Mouse (Mus musculus) intestine, embryonic 15.5 days (tissue): ENCODE results near the gene 2310034G01Rik. TPM values are rescaled to one million over a fixed set of nuclear protein-coding genes. Genes with fewer than 3 reads are reported as not detected.

Experiments
- ATAC-seq: fragments of 200-750 bp; cut with Nextera tagmentation; 2 replicates; pipeline ENCODE4 v1.8.0; 2017; ENCODE audit warnings: moderate TSS enrichment, moderate library complexity
- H3K27ac ChIP-seq: fragments of 300-500 bp; sonication (generic); 2 replicates; pipeline ENCODE4 v1.5.1; 2015; ENCODE audit warnings: mild to moderate bottlenecking, inconsistent platforms
- H3K27me3 ChIP-seq: fragments of 300-500 bp; sonication (generic); replicated peaks from 2 replicates; pipeline ENCODE4 v1.6.1; 2015; ENCODE audit warnings: inconsistent platforms
- H3K36me3 ChIP-seq: fragments of 300-500 bp; sonication (generic); 2 replicates; pipeline ENCODE4 v1.6.1; 2015; ENCODE audit warnings: inconsistent platforms
- H3K4me1 ChIP-seq: fragments of 300-500 bp; sonication (generic); replicated peaks from 2 replicates; pipeline ENCODE4 v1.6.1; 2015; ENCODE audit warnings: inconsistent platforms
- H3K4me2 ChIP-seq: fragments of 300-500 bp; sonication (generic); replicated peaks from 2 replicates; pipeline ENCODE4 v1.6.1; 2015; ENCODE audit warnings: mild to moderate bottlenecking, inconsistent platforms
- H3K4me3 ChIP-seq: fragments of 300-500 bp; sonication (generic); replicated peaks from 2 replicates; pipeline ENCODE4 v1.5.1; 2015; ENCODE audit warnings: inconsistent platforms
- H3K9ac ChIP-seq: fragments of 300-500 bp; sonication (generic); 2 replicates; pipeline ENCODE4 v1.6.1; 2015; ENCODE audit warnings: inconsistent platforms
- H3K9me3 ChIP-seq: fragments of 300-500 bp; sonication (generic); 2 replicates; pipeline ENCODE4 v1.6.1; 2016; ENCODE audit warnings: inconsistent platforms
- WGBS: fragments of 180-500 bp; shearing (Covaris S2); methylation state at CpG from one replicate; pipeline ENCODE4 v1.1.7; 2015; 5-methylcytosine and 5-hydroxymethylcytosine counted together
- polyA plus RNA-seq: library from polyadenylated mRNA; unstranded; fragments of >200 nt; fragmentation: Nextera tagmentation; extraction: Ambion mirVana; gene quantifications from 2 replicates; pipeline ENCODE4 v1.2.1, GENCODE M21; 2015

2310034G01Rik gene
- polyA plus RNA-seq, 1 experiment from 2014 or later, result 1.7 TPM

DNA sequence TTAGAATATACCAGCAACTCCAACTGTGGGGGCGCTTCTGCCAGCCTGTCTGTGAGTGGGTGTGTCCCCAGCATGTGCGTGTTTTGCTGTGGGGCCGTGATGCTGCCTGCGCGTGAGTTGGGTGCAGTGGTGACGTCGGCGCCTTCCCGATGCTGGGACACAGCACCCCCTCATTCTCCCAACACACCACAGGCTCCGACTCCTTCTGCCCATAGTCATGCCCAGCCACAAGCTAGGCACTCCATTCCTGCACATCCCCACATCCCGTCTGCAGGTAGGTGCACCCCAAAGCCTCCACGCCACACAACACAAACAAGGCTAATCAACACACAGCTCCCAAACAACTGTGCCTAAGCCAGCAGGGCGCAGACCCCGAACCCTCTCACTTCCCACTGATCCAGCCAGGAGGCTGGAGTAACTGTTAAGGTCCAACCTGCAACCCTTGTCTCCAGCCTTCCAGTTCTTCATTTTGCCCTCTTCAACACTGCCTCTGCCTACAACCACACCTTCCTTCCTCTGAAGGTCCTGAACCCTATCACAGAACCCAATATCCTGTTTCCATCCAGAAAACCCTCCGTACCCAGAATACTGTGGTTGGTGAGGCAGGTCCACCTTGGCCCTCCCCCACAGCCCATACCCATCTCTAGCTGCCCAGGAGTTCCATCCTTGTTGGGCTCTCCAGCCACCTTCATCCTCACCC, 33.1 kb downstream of the 2310034G01Rik start:
- peaks cover 5% of the 10 kb centered on the region; the same call in 1 of the 2 replicates for H3K36me3 ChIP-seq
- H3K9me3 ChIP-seq, result no peaks in the 10 kb centered on the region
- peak overlapping the region; percentile 77 for H3K4me2 ChIP-seq
- H3K4me3 ChIP-seq, result peak overlapping the region; percentile 54
- peak overlapping the region; percentile 85 for H3K27ac ChIP-seq
- peak overlapping the region; percentile 66 for H3K9ac ChIP-seq
- no peak for ATAC-seq
- 26% methylated on average over 15 of the region's 15 CpGs for WGBS
- peaks cover 59% of the 10 kb centered on the region for H3K4me1 ChIP-seq
- H3K27me3 ChIP-seq, result peaks cover 63% of the 10 kb centered on the region

DNA sequence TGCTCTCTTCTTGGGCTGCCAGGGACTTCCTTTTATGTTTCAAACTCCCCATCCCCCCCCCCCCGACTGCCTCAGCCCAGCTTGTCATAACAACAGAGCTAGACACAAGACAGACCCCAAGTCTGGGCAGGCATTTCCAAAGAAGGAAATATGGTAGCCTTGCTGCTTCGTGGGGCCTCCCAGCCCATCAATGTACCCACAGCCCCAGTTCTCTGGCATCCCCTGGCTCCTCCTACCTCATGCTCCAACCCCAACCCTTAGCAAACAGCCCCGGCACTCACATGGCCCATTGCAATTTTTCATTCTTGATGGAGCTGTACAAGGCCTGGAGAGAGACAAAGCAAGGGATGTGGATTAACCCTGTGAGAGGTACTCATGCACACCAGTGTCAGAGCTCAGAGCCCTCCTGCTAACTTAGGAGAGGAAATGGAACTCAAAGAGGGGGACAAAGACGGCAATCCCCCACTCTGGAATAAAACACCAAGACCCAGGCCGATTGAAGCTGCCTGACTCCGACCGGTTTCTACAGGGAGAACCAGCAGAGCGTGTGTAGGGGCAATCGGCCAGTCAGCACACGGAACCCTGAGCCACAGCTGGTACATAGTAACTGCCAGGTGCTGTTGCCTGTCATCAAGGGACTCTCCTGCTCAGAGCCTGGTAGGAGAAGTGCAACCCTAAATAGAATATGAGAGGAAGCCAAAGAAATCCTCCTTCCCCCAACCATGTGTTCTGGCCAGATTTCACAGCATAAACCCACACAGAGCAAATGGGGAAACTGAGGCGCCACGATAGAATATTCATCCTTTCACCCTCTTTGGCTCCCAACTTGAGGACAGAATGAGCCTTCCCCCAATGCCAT, 34.1 kb downstream of the 2310034G01Rik start:
- Histone ChIP-seq H3K9ac (peak overlapping the region; percentile 66), H3K9me3 (no peaks in the 10 kb centered on the region), H3K27me3 (peaks cover 58% of the 10 kb centered on the region), H3K27ac (peak overlapping the region; percentile 85), H3K4me1 (peaks cover 49% of the 10 kb centered on the region), H3K36me3 (peaks cover 7% of the 10 kb centered on the region; the same call in 1 of the 2 replicates), H3K4me2 (peak overlapping the region; percentile 77), H3K4me3 (peak overlapping the region; percentile 54)
- peak; percentile 65 for ATAC-seq
- WGBS, result 27% methylated on average over 12 of the region's 12 CpGs

DNA sequence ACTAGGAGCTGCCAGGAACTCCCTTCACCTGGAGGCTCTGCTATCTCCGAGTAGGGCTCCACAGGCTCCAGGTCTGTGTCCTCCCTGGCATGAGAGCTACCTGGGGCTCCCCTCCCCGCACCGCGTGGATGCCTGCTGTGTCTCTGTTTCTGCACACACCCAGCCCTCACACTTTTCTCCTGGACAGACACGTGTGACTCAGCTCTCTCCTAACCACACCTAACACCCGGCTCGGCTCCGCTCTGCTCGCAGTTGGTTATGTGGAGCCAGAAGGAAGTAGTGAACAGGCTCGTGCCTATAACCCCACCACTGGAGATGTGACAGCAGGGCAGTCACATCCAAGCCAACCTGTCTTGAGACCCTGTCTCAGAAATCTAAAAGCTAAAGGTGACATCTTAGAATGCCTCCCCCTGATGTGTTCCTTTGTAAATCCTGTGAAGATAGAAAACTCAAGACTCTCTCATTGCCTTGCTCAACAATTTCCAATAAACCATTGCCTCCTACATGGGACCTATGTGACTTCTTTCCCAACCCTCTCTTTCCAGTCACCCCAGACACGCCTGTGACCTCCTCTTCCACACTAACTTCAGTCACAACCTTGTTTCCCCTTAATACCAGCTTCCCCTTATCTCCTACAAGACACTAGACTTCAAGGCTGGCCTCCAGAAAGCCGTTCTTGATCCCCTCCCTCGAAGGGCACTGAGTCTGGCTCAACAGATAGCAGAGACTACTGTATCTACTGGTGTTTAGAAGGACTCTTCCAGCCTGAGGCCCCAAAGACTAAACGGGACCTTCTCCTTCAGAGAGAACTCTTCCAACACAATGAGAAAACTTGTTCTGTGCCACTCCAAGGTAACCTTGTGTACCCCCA, 35.0 kb downstream of the 2310034G01Rik start:
- 19% methylated on average over 14 of the region's 14 CpGs for WGBS
- Histone ChIP-seq H3K4me3 (peak overlapping the region; percentile 7; the same call in 1 of the 2 replicates), H3K9ac (no peak overlapping the region; the same call in 1 of the 2 replicates), H3K36me3 (peaks cover 7% of the 10 kb centered on the region), H3K4me1 (peaks cover 49% of the 10 kb centered on the region), H3K27ac (peak overlapping the region; percentile 57), H3K9me3 (no peaks in the 10 kb centered on the region), H3K4me2 (peak overlapping the region; percentile 77), H3K27me3 (peaks cover 51% of the 10 kb centered on the region)
- ATAC-seq, result no peak

DNA sequence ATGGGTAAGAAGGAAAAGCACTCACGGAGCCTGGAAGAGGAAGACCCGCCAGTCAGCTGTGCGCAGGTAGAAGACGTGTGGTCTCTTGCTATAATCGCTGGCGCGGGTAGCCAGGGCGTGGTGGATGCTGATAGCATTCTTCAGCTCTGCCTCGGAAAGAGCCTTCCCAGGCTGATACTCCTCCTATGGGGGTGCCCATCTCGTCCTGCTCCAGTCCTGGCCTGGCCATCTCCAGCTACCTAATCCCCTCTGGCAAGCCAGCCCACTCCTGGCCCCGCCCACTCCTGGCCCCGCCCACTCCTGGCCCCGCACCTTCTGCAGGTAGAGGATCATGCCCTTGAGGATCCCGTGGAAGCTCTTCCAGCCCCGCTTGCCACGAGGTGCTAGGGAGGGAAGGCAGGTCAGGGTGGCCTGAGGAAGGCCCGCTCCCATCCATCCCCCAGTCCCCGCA, 35.9 kb downstream of the 2310034G01Rik start:
- no peak for ATAC-seq
- Histone ChIP-seq H3K27me3 (peaks cover 43% of the 10 kb centered on the region), H3K4me3 (no peak overlapping the region), H3K4me1 (peaks cover 45% of the 10 kb centered on the region), H3K9ac (no peak overlapping the region), H3K4me2 (peak overlapping the region; percentile 77), H3K9me3 (no peaks in the 10 kb centered on the region), H3K27ac (peak overlapping the region; percentile 57; the same call in 1 of the 2 replicates), H3K36me3 (peaks cover 7% of the 10 kb centered on the region)
- WGBS, result 22% methylated on average over 18 of the region's 18 CpGs

DNA sequence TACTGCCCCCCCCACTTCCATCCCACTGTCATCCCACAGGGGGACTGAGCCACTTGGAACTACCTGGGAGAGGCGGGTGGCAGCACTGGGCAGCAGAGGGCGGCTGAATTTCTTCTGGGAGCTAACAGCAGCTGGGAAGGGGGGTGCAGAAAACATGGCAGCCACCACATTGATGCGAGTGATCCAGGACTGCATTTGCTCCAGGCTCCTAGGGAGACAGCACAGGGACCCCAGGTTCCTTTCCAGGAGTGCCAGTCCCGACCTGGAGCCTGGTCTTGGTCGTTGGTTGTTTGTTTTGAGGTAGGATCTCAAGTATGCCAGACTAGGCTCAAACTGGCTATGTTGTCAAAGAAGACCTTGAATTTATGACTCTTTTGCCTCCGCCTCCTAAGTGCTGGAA, 36.5 kb downstream of the 2310034G01Rik start:
- Histone ChIP-seq H3K27ac (no peak overlapping the region), H3K27me3 (peaks cover 37% of the 10 kb centered on the region), H3K4me3 (no peak overlapping the region), H3K9me3 (no peaks in the 10 kb centered on the region), H3K36me3 (peaks cover 7% of the 10 kb centered on the region), H3K4me2 (no peak overlapping the region), H3K9ac (no peak overlapping the region), H3K4me1 (peaks cover 43% of the 10 kb centered on the region)
- 68% methylated on average over 6 of the region's 6 CpGs for WGBS
- ATAC-seq, result no peak

DNA sequence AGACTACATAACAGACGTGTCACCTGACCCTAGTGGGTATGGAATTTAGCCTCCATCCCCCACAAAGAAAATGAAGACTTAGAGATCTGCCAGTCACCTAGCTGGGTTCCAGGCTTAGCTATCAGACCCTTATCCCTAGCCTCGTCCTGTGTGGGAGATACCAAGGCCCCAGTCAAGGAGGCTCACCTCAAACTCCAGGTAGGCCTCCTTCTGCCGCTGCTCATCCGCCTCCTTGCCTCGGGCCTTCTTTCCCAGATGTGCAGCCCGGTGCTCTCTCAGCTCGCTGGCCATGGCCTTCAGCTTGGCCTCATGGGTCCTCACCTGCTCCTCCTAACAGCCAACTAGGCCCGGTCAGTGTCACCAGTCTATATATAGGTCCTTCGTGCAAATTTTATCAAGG, 37.0 kb downstream of the 2310034G01Rik start:
- Histone ChIP-seq H3K36me3 (peaks cover 7% of the 10 kb centered on the region), H3K27me3 (peaks cover 32% of the 10 kb centered on the region), H3K4me2 (no peak overlapping the region), H3K9me3 (no peaks in the 10 kb centered on the region), H3K4me1 (peaks cover 43% of the 10 kb centered on the region), H3K9ac (no peak overlapping the region), H3K27ac (no peak overlapping the region), H3K4me3 (no peak overlapping the region)
- ATAC-seq, result no peak
- 87% methylated on average over 9 of the region's 9 CpGs for WGBS

DNA sequence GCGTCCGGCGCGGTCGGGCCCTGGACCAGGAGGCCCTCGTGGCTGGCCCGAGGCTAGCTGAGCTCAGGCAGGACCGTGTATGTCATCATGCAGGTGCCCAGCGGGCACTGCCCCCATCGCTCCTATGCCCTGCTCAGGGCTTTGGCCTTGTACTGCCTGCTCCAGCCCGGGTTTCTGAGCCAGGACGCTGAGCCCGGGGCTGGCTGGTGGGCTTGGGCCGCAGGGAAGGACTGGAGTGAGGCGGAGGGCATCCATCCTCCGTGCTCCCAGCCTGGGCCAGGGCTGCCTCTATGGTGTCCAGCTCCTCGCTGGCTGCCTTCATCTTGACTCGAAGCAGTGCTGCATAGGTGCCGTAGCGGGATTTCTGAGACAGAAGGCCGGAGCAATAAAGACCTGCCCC, 37.5 kb downstream of the 2310034G01Rik start:
- peaks cover 39% of the 10 kb centered on the region for H3K4me1 ChIP-seq
- H3K27me3 ChIP-seq, result peaks cover 26% of the 10 kb centered on the region
- no peak for ATAC-seq
- no peak overlapping the region for H3K4me2 ChIP-seq
- H3K27ac ChIP-seq, result no peak overlapping the region
- H3K9me3 ChIP-seq, result no peaks in the 10 kb centered on the region
- 90% methylated on average over 21 of the region's 21 CpGs for WGBS
- no peak overlapping the region for H3K4me3 ChIP-seq
- H3K36me3 ChIP-seq, result peaks cover 9% of the 10 kb centered on the region
- 0 out of 2 replicates have a peak overlapping the region, but pooled peaks have one; percentile 23 for H3K9ac ChIP-seq

DNA sequence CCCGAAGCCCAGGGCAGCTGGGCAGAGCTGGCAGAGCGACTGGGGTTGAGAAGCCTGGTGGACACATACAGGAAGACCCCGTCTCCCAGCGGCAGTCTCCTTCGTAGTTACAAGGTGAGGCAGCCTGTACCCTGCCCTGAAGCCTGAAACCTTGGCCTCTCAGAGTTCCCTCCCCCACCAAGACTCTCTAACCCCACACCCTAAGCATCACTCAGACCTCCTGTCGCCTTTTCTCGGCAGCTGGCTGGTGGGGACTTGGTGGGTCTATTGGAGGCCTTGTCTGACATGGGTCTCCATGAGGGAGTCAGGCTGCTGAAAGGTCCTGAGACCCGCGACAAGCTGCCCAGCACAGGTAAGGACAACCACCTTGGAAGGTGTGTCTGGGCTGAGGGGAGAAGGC, 38.8 kb downstream of the 2310034G01Rik start:
- WGBS, result 84% methylated on average over 9 of the region's 9 CpGs
- Histone ChIP-seq H3K27me3 (peaks cover 14% of the 10 kb centered on the region), H3K4me2 (no peak overlapping the region), H3K9me3 (no peaks in the 10 kb centered on the region), H3K4me3 (no peak overlapping the region), H3K9ac (no peak overlapping the region), H3K36me3 (peaks cover 12% of the 10 kb centered on the region), H3K27ac (no peak overlapping the region), H3K4me1 (peaks cover 28% of the 10 kb centered on the region)
- ATAC-seq, result no peak

DNA sequence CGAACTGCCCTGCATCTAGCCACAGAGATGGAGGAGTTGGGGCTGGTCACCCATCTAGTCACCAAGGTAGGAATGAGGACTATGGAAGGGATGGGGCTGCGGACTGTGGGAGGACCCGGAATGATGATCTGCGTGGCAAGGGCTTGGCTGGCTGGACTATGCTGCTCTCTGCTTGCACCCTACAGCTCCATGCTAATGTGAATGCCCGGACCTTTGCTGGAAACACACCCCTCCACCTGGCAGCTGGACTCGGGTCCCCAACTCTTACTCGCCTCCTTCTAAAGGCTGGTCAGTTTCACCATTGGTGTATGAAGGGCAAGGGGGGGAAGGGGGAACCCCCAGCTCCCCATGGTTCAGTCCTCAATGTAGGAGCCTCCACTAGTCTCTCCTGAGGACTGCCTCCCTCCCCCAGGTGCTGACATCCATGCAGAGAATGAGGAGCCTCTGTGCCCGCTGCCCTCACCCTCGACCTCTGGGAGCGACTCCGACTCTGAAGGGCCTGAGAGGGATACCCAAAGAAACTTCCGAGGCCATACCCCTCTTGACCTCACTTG, 39.7 kb downstream of the 2310034G01Rik start:
- 91% methylated on average over 12 of the region's 12 CpGs for WGBS
- ATAC-seq, result no peak
- Histone ChIP-seq H3K36me3 (peaks cover 12% of the 10 kb centered on the region), H3K9ac (no peak overlapping the region), H3K4me3 (no peak overlapping the region), H3K4me1 (peaks cover 30% of the 10 kb centered on the region), H3K27me3 (0 out of 2 replicates have a peak, but pooled peaks cover 10% of the 10 kb centered on the region), H3K27ac (no peak overlapping the region), H3K9me3 (no peaks in the 10 kb centered on the region), H3K4me2 (no peak overlapping the region)

DNA sequence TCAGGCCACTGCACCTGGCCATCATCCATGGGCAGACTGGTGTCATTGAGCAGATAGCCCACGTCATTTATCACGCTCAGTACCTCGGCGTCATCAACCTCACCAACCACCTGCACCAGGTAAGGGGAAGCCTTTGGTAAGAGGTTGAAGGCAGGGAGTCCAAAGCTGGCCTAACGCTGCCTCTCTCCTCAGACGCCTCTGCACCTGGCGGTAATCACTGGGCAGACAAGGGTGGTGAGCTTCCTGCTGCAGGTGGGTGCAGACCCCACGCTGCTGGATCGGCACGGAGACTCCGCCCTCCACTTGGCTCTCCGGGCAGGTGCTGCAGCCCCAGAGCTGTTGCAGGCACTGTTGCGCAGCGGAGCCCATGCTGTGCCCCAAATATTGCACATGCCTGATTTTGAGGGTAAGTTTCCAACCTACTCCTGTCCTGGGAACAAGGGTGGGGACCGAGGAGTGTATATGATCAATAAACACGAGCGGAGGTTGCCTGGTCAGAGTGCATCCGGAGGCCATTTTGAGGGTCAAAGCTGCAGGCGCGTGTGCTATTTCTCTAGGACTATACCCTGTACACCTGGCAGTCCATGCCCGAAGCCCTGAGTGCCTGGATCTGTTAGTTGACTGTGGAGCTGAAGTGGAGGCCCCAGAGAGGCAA, 40.3 kb downstream of the 2310034G01Rik start:
- WGBS, result 78% methylated on average over 21 of the region's 21 CpGs
- H3K27ac ChIP-seq, result no peak overlapping the region
- H3K36me3 ChIP-seq, result peaks cover 12% of the 10 kb centered on the region
- H3K9ac ChIP-seq, result no peak overlapping the region
- peaks cover 29% of the 10 kb centered on the region for H3K4me1 ChIP-seq
- H3K4me3 ChIP-seq, result no peak overlapping the region
- no peak for ATAC-seq
- no peak overlapping the region for H3K4me2 ChIP-seq
- H3K27me3 ChIP-seq, result 0 out of 2 replicates have a peak, but pooled peaks cover 8% of the 10 kb centered on the region
- no peaks in the 10 kb centered on the region for H3K9me3 ChIP-seq
